Mouse (Mus musculus) left cerebral cortex, adult 18-20 months (tissue): Measurements from ENCODE around the gene Mau2. TPM values are rescaled to one million over a fixed set of nuclear protein-coding genes. Genes with fewer than 3 reads are reported as not detected.
"Not testable (repeated sequence)": the region's sequence is repeated elsewhere in the genome, so short reads cannot be mapped to it uniquely, and the experiment has no call there.

Experiments
- DNase-seq, 2 experiments: peaks; one replicate each; pipeline ENCODE4 v3.0.0; 2021 to 2022; ENCODE audit warnings: low spot score in 2 of 2, mixed read lengths in 1 of 2
- long read RNA-seq, 2 experiments: library from polyadenylated mRNA; stranded (forward); transcript quantifications; one replicate each; pipeline ENCODE4 v2.0.0; 2021
- total RNA-seq, 2 experiments: library from RNA; stranded (reverse); gene quantifications; 2 replicates each; pipeline ENCODE4 v1.2.3; 2021

Mau2 gene
- 10 to 100 TPM; 67.6 to 69.9 TPM for total RNA-seq
- long read RNA-seq, experiment 1, full-length matches to known transcripts = 45 of 81 reads
- long read RNA-seq, experiment 1, partial matches to known transcripts = 5 of 81 reads
- long read RNA-seq, experiment 1, other reads (novel, unspliced or antisense) = 31 of 81 reads
- long read RNA-seq, experiment 2, full-length matches to known transcripts = 30 of 54 reads
- long read RNA-seq, experiment 2, partial matches to known transcripts = 4 of 54 reads
- long read RNA-seq, experiment 2, other reads (novel, unspliced or antisense) = 20 of 54 reads

DNA sequence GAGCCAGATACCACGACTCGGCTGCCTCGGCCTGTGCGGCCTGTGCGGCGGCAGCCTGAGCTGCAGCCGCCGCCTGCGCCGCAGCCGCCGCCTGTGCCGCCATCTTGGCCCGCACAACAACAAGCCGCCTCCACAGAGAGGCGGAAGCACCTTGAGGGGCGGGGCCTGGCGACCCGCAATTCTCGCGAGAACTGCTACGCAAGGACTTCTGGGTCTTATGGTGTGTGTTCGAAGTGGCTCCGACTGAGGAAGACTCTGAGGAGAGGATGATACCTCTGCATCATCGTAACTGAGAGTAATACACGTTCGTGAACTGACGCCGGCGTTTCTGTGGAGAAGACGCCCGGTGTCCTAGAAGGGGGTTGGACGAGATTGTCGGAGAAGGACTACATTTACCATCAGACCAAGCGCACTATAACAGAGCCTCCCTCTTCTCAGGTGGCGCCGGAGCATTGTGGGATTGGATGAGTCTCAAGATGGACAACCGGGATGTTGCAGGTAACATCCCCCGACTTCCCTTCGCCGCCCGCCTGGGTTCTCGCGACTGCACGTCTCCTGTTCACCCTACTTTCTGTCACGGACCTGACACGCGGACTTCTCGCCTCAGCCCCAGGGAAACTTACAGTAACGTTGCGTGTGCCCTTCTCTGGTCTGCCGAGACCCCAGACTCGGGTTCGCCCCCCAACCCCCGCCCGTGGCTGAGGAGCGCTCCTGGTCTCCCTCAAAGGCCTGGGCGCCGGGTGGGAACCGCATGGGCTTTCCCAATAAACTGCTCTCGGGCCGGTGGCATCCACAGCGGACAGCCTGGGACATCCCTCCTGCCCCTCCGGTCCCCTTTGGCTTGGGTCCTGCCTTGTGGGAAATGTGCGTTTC is at the start of gene Mau2, which contains the start of gene Sugp1:
TSS of gene Mau2 (minus strand) at position 152 of the 873 bp plus-strand sequence.
TSS of gene Sugp1 (plus strand) at position 231 of the 873 bp plus-strand sequence.
- peak; percentile 94 for DNase-seq

DNA sequence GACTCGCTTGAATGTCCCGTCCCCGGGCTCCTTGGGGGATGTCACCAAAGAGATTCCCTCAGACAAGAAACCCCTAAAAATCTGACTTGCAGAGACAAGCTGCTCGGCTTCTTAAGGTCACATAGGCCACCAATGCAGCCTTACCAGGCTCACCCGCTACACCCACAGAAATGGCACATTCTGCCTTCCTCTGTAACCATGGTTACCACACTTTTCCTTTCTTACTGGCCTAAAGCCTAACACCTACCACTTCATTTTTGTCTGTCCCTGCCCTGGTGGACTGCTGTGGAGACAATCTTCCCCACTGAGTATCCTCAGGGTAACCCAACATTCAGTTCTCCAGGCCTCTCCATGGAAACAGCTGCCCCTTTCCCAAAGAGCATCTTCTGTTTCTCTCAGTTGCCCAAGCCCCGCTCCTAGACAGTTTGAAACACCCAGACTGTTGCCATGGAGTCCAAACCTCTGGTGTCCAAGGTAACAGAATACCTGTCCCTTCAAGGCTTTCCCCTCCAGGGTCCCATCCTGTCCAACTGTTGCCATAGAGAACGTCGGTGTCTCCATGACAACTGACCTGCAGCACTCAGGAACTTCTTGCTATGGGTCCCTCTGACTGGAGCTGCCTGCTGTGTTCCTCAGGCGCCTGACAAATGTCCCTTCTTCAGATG is 46.9 kb upstream of the Mau2 start:
- no peak for DNase-seq

DNA sequence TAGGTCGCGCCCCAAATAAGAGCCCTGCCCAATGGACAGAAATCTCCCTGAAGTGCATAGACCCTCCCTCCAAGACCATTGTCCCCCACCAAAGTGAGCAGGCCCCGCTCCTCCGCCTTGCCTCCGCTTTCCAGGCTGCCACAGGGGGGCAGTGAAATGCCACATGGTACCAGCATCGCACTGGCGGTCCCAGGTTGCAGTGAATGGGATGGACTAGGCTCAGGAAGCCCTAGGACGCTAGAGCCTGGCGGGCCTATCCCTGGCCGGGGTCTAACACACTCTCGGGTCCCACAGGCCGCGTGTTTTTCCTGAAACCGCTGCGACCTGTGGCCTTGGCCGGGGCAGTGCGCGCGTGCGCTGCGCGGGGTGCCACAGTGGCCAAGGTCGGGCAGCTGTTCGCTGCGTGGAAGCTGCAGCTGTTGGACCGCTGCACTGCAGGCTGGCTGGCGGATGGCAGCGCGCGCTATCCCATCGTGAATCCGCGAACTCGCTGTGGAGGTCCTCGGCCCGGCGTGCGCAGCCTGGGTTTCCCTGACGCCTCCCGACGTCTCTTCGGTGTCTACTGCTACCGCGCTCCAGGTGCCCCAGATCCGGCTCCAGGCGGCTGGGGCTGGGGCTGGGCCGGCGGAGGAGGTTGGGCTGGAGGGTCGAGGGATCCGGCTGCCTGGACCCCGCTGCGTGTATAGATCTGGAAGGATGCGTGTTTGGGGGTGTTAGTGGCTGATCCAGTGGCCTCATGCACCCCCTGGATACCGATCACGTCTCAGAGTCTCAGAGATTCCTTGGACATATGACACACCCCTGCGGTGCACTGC is 45.5 kb upstream of the Mau2 start:
- peak; percentile 72 to 81 for DNase-seq

DNA sequence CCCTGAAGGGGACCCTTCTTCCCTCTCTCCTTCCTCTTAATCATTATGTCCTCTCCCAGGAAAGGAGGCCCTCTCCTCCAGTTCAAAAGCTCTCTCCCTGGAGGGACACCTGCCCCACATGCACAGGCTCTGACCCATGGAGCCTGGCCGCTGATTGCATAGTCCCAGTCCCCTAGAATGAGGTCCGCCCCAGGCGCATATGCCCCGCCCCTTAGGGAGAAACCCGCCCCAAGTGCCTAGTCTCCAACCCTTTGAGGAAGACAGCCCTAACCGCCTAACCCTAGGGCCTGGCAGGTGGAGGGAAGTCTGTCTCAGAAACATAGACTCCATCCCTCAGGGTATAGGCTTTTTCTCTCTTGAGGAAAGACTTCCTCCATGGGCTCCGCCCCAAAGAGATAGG is 44.7 kb upstream of the Mau2 start:
- no peak for DNase-seq

DNA sequence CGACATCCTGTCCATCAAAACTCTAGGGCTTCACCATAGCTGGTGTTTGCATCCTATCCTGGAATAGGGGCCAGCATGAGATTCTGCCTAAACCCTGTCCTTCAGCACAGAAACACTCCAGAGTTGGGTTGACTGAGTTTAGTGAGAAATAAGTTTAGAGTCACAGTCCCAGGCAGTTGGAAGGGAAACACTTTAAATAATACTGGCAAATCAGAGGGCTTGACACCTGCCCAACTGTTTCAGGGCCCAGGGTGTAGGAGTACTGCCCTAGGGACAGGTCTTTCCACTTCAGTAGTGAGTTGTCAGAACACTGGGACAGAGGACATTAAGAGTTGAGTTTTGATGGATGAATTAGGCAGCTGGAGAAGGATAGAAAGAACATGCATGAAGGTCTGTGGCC is 43.6 kb upstream of the Mau2 start:
- no peak for DNase-seq

DNA sequence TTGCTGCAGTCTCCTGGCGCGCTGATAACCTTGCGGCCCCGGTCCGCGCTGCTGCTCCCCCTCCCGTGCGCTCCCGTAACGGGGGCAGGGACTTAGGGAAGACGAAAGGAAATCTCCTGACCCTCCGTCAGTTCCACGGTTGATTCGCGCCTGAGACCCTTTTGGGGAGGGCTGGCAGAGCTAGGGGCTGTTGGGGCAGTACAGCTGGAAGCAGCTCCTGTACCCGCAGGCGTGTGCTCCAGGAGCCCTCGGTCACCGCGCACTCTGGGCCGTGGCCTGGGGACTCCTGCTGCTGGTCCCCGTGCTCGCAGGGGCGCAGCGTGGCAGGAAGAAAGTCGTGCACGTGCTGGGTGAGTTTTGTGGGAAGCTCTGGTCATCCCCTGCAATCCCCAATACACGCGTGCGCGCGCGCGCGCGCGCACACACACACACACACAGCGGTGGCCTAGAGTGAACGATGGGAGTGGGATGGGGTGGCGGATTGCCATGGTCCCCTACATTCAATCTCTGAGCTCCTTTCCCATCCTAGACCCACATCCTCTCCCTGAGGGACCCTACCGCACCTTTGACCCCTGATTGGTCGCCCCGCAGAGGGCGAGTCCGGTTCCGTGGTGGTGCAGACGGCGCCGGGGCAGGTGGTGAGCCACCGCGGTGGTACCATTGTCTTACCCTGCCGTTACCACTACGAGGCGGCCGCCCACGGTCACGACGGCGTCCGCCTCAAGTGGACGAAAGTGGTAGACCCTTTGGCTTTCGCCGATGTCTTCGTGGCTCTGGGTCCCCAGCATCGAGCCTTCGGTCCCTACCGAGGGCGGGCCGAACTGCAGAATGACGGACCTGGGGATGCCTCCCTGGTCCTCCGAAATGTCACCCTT is 41.9 kb upstream of the Mau2 start:
- DNase-seq = no peak

DNA sequence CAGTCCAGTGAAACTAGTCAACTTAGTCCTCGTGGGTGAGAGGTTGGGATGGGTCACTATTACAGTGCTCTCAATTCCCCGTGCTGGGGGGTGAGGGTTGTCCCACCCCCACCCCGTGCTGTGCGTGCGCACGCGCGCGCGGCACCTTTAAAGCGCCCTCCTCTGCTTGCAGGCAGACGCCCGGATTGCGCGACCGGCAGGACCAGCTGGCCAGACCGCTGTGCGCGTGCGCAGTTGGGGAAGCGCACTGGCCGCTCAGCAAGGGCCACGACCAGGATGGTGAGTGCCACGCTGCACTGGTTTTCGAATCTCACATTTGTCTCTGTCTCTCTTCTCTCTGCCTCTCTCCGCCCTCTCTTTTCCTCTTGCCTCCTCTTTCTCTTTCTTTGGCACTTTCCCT is 40.8 kb upstream of the Mau2 start, which contains the start of gene Hapln4:
TSS of gene Hapln4 (plus strand) at position 173 of the 400 bp plus-strand sequence.
- peak; percentile 79 to 87 for DNase-seq

DNA sequence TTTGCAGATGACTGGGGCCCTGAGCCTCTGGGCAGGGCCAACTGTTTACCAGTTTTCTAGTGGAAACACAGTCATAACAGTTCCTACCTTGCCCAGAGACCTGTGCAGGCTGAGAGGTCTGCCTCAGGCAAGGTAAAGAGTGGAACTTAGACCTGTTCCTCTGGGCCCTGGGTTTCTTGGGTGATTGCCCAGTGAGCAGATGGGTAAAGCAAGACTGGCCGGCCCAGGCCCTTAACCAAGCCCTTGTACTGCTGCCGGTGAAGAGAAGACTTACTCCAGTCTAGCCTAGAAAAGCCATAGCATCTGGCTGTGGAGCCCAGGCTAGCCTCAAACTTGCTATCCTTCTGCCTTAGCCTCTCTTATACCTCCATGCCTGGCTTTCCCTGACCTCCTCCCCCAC is 39.4 kb upstream of the Mau2 start:
- DNase-seq = no peak

DNA sequence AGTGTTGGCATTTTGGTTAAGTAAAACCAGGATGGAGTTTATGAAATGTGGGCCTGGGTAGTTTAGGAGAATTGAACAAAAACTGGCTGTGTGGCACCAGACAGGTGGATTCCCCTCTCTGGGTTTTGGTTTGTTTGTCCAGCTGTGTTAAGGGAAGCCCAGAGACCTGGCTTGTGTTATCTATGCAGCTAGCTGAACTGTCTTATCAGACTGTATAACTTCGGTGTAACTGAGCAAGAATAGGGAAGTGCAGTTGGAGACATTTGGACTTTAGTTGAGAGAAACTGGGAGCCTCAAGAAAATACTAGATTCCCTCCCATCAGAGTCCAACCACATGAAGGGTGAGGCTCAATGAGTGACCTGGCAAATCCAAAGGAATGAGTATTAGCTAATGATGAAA is 31.1 kb upstream of the Mau2 start:
- DNase-seq = no peak

DNA sequence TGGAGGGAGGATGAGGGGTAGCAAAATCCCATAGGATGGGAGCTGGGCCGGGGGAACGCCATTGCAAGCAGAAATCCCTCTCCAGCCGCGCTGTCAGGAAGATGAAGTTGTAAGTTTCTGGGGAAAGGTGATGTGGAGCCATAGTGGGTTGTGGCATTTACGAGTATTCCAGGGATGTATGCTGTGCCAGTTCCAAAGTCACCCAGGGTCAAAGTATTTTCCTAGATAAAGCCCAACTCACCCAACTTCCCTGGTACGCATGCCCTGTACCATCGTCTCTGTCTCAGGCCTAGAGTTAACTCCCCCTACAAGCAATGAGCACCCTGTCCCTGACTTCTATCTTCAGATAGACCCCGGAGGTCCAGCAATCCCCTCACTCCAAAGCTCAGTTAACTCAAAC is 30.6 kb upstream of the Mau2 start:
- DNase-seq = no peak

DNA sequence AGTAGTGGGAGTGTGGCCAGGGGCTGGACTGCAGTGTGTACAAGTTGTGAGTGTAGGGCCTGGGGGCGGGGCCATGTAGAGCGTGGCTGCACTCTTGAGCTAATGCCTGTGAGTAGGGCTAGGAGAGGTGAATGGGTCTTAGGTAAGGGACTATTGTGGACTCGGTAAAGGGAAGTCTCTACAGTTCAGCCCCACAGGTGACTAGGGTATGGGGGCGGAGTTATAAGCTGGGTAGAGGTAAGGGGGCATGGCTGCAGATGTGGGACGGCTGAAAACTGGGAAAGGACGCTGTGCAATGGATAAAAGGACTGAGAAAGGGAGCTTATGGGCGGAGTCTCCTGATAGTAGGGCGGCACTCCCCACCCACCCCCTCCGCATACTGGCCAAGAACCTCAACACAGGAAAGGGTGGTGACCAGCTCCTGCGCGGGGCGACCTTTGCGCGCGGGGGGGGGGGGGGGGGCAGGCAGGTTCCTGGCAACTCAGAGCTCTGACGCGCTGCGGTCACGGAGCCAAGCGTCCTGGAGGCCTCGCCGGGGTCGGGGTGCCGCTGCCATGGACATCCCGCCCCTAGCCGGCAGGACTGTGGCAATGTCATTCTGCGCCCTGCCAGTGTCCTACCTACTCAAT is 30.0 kb upstream of the Mau2 start, which contains the start of gene Tm6sf2:
TSS of gene Tm6sf2 (plus strand) at position 484 of the 629 bp plus-strand sequence.
- DNase-seq = no peak

DNA sequence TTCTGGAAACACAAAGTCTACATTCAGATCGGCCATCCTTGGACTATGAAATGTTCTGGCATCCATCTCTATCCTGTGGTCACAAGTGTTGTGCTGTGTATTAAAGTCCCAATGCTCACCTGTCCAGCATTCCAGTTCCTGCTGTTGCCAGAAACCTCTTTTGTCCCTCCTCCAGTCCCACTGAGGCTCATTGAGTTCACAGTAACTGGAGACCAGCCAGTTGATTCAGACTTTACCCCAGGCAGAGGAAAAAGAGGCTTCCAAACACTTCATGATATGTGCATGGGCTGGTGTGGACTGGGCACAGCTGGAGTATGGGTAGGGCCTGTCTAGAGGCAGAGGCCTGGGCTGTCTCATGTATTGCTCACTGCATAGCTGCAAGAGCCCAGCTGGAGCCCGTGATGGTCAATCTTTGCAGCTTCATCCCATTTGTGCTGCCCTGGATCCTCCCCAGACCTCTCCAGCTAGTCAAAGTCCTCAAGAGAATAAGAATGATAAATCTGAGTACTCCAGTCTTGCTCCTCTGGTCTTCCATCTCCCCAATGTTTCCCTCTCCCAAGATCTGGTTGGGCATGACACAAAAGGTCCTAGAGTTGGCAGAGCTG is 29.4 kb upstream of the Mau2 start:
- DNase-seq = no peak

DNA sequence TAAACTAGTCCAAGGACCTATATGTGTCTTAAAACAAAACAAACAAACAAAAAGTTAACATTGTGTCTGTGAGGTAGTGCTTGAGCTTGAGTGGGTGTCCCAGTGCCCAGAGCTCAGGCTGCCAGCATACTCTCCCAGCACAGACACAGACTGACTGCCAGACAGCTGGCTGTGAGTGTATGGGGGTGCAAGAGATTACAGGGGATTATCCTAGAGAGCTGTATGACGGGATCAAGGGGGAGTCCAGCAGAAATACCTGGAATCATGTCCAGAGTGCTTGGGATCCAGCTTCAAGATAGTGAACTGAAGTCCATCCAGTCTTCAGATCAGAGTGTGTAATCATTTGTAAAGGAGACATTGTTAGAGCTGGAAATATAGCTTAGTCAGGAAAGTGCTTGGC is 15.2 kb upstream of the Mau2 start:
- no peak for DNase-seq

DNA sequence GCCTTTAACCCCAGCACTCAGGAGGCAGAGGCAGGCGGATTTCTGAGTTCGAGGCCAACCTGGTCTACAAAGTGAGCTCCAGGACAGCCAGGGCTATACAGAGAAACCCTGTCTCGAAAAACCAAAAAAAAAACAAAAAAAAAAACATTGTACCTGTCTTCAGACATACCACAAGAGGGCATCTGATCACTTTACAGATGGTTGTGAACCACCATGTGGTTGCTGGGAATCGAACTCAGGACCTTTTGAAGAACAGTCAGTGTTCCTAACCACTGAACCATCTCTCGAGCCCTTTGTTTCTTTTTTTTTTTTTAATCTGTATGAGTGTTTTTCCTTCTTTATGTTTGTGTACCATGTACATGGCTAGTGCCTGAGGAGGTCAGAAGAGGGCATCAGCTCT is 7.9 kb upstream of the Mau2 start:
- not testable (repeated sequence) for DNase-seq

DNA sequence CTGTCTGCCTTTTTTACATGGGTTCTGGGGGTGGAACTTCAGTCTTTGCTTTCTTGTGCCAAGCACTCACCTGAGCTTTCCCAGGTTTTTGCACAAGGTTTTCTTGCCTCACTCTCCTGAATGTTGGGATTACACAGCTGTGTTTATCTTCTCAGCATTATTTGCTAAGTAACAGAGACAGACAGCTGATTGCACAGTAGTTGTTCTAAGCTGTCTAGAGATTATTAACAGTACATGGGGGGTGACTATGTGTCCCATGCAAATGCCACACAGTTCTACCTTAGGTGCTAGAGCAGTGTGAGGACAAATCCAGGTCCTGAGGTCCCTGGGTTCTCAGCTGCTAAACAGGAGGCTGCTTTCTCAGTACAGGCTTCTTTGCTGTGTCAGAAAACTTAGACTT is 7.1 kb upstream of the Mau2 start:
- no peak for DNase-seq

DNA sequence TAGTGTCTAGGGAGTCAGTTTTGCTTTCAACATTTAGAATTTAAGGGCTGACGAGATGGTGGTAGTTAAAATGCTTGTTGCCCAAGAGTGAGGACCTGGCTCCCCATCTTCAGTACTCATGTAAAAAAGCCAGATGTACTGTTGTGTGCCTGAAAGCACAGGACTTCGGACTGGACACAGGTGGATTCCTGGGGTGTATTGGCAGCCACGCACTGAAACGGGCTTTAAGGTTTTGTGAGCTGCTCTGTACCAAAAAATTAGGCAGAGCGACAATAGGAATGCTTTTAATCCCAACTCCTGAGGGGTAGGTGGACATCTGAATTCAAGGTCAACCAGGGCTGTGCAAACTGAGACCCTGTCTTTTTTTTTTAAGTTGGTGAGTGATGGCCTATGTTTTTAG is 1.5 kb upstream of the Mau2 start:
- DNase-seq = no peak

DNA sequence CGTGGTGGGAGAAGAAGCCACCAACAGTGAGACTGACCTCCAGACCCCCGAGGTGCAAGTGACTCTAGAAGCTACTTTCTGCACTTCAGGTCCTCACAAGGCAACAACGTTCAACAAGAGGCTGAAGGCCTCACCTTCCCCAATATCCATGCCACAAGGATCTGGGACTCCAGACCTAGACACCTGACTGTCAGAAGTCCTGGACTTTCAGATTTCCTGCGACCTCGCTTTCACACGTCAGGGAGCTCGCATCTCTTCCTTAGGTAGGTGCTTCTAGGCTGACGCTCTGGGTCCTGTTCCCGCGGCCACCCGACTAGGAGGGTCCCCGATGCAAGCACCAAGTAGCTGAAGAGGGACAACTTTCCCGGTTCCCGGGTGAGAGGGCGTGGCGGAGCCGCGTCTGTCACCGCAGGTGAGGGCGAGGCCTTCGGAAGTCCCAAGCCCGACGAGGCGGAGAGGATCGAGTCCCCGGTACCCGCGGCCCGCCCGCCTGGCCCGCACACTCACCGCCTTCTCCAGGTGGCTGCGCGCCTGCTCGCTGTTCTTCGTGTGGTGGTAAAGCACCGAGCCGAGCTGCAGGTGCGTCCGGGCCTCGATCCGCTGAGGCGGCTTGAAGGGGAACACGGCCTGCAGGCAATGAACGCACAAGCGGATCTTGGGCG is 518 bp downstream of the Mau2 start:
- DNase-seq = peak in 1 of 2 experiments; percentile 19

DNA sequence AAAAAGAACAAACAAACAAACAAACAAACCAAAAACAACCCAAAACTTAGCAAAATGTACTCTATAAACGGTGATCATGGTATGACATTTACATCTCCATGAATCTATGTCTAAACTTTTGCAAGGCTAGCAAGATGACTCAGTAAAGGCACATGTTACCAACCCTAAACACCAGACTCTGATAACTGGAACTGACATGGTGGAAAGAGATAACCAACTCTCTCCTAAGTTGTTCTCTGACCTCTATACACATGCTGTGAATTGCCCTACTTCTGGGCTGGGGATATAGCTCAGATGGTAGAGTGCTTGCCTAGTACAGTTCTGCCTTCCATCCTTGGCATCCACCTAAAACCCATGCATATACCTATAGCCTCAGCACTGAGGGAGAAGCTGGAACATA is 4.5 kb downstream of the Mau2 start:
- no peak for DNase-seq
